Mouse (Mus musculus): Measurements from ENCODE around the gene Rin1. TPM values are rescaled to one million over a fixed set of nuclear protein-coding genes. Genes with fewer than 3 reads are reported as not detected.
A peak's percentile ranks its signal among the peaks of the same experiment; 100 is the strongest.

Gene Rin1
- polyA plus RNA-seq, 1 experiment from 2014 or later = 0.50 TPM

DNA sequence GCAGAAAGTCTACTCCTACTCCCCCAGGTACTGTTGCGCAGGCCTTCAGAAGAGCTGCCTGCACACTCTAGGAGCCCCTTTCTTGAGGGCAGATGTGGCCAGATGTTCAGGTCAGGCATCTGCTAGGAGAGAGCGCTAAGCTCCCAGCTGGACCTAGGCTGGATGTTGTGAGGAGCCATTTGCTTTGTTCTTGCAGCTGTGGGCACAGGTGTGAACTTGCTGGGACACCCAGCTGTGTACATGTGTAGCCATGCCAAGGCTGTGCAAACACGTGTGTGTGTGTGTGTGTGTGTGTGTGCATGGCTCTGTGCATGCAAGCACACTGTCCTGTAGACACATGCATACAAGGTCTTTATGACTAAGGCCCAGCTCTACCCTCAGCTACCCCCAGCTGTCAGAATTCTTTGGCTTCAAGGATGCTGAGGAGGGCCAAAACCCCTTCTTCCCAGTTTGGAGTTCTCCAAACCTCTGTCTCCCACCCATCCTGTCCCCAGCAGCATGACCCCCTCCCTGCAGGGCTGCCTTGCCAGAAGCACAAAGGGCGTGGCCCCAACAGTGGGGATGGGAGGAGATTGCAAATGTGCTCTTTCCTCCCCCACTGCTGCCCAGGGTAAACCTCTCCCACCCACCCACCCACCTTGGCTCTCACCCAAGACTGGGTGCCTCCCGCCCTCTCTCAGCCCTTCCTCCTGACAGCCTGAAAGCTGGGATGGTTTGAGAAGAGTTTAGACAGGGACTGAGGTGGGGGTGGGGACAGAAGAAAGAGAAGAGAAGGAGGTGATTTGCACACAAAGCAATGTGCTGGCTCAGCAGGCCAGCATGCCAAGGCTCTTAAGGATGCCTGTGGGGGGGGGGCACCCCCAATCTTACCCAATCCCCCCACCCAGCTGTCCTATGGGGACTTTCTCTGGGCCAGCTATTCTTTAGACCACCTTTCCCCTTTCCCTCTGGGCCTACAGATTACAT is 10.4 kb downstream of the Rin1 start:
- no peaks in the 10 kb centered on the region for H3K9me3 ChIP-seq (replicated peaks)
- H3K4me3 ChIP-seq = no peak overlapping the region
- 41% methylated on average over 5 of the region's 5 CpGs for WGBS (ENCODE audit: insufficient replicate concordance)
- H3K27ac ChIP-seq = peak overlapping the region; percentile 11; the same call in 1 of the 2 replicates
- no peak overlapping the region for H3K4me2 ChIP-seq
- no peaks in the 10 kb centered on the region for H3K36me3 ChIP-seq
- H3K9ac ChIP-seq = no peak overlapping the region
- peaks cover 63% of the 10 kb centered on the region for H3K4me1 ChIP-seq
- ATAC-seq = no peak
- H3K27me3 ChIP-seq (replicated peaks) = peaks cover 26% of the 10 kb centered on the region

DNA sequence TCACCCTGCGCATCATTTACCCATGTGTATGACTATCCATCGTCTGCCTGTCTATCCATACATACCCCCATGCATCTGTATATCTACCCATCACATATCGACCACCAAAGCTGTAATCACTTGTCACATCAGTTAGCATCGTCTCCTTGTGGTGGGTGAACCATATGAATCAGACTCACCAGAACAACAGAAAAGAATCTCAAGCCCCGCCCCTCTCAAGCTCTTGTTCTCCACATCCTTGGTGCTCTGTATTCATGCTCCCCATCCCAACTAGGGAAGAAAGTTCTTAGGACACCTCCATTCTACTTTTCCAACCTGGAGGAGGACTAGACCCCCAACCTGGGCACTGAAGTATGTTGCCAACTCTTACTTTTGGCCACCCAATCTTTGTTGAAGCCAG is 11.8 kb downstream of the Rin1 start:
- no peak overlapping the region for H3K4me3 ChIP-seq
- peaks cover 25% of the 10 kb centered on the region for H3K27me3 ChIP-seq (replicated peaks)
- H3K4me1 ChIP-seq = peaks cover 58% of the 10 kb centered on the region
- 56% methylated on average over 5 of the region's 5 CpGs for WGBS (ENCODE audit: insufficient replicate concordance)
- no peaks in the 10 kb centered on the region for H3K9me3 ChIP-seq (replicated peaks)
- ATAC-seq = no peak
- no peak overlapping the region for H3K27ac ChIP-seq
- no peak overlapping the region for H3K4me2 ChIP-seq
- no peak overlapping the region for H3K9ac ChIP-seq
- no peaks in the 10 kb centered on the region for H3K36me3 ChIP-seq

DNA sequence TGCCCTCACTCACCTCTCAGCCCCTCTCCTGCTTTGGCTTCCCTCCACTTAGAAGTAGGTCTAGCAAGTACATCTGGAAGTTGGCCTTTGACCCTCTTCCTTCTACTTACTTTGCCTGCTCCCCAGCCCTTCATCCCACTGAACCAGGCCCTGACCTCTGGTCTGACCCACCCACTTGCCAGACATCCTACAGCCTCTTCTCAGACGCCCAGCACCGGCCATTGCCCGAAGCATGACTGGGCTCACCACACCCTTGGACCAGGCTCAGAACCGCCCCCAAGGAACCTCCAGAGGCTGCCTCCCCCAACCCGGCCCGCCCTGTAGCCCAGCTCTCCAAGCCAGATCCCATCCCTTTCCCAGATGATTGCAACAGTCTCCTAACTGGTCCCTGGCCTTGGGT is 12.2 kb downstream of the Rin1 start:
- 57% methylated on average over 6 of the region's 6 CpGs for WGBS (ENCODE audit: insufficient replicate concordance)
- Histone ChIP-seq H3K36me3 (no peaks in the 10 kb centered on the region), H3K9ac (no peak overlapping the region), H3K27me3 (replicated peaks) (peaks cover 30% of the 10 kb centered on the region), H3K4me1 (peaks cover 61% of the 10 kb centered on the region), H3K4me3 (no peak overlapping the region), H3K4me2 (no peak overlapping the region), H3K9me3 (replicated peaks) (no peaks in the 10 kb centered on the region), H3K27ac (no peak overlapping the region)
- ATAC-seq = no peak

DNA sequence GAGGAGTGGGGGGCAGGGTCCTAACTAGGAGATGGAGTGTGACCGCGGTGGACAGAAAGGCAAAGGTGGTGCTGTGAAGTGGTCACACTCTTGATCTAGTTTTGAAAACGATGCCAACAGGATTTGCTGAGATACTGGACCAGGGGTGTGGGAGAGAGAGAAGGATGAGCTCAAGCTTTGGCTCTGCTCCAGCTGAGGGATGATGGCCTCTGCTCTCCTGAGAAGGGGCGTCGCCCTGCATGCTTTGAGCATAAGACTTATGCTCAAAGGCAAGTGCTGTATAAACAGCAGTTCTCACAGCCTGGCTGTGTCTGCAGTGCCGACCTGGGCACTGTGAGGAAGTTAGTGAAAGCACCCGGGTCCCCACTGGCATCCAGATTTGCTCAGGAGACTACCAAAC is 14.8 kb downstream of the Rin1 start:
- no peak overlapping the region for H3K4me3 ChIP-seq
- no peak overlapping the region for H3K27ac ChIP-seq
- 61% methylated on average over 7 of the region's 7 CpGs for WGBS (ENCODE audit: insufficient replicate concordance)
- peaks cover 63% of the 10 kb centered on the region for H3K4me1 ChIP-seq
- no peaks in the 10 kb centered on the region for H3K36me3 ChIP-seq
- no peak for ATAC-seq
- no peak overlapping the region for H3K4me2 ChIP-seq
- H3K9me3 ChIP-seq (replicated peaks) = no peaks in the 10 kb centered on the region
- no peak overlapping the region for H3K9ac ChIP-seq
- H3K27me3 ChIP-seq (replicated peaks) = peaks cover 41% of the 10 kb centered on the region

DNA sequence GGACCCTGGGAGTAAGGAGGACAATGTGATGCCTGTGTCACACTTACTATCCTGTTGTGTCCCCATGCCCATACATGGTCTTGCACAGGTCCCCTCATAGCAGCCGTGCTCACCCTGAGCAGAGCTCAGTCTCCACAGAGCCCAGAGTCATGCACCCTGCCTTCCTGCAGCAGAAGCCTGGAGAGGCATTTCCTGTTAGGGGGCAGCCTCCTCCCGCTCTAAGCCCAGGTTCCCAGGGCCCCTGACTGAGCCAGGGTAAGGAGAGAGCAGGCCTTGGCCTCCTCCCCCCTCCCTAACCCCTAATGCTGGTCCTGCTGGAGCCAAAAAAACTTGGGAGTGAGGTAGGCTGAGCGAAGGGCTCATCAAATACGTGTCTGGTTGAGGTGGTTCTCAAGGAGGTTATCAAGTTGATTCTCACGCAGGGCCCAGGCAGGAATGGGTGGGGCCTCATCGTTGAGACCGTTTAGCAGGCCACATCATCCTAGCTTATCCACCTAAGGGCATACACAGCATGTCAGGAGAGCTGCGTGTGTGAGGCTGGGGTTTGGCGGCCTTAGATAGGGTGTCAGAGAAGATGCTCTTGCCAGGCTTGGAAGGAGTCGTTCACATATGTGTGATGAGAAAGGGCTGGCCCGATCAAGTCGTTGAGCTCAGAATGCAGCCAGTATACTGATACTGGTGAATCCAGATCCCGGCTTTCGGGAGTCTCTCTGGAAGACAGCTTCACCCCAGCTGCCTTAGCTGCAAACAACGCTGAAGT is 16.9 kb downstream of the Rin1 start:
- Histone ChIP-seq H3K36me3 (no peaks in the 10 kb centered on the region), H3K9me3 (replicated peaks) (no peaks in the 10 kb centered on the region), H3K27ac (peak overlapping the region; percentile 83), H3K27me3 (replicated peaks) (peaks cover 55% of the 10 kb centered on the region), H3K4me3 (peak overlapping the region; percentile 56), H3K9ac (peak overlapping the region; percentile 71), H3K4me2 (peak overlapping the region; percentile 92), H3K4me1 (peaks cover 70% of the 10 kb centered on the region)
- WGBS (ENCODE audit: insufficient replicate concordance) = 4% methylated on average over 15 of the region's 15 CpGs
- peak; percentile 85 for ATAC-seq

DNA sequence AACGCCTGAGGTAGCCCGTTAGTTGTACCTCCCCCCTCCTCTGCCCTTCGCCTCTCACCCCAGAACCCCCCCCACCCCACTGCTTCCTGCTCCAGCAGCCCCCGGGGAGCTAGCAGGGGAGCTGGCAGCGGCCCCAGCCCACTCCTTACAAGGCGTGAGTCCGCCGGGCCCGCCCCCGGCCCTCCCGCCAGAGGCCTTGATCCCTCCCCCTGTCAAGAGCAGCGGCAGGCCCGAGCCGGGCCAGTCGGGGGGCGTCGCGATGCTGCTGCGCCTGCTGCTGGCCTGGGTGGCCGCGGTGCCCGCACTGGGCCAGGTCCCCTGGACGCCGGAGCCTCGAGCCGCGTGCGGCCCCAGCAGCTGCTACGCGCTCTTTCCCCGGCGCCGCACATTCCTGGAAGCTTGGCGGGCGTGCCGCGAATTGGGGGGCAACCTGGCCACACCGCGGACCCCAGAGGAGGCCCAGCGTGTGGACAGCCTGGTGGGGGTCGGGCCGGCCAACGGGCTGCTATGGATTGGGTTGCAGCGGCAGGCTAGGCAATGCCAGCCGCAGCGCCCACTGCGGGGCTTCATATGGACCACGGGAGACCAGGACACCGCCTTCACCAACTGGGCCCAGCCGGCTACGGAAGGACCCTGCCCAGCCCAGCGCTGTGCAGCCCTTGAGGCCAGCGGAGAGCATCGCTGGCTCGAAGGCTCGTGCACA is 17.7 kb downstream of the Rin1 start, which contains the start of gene Cd248:
Gene Cd248 (plus strand): TSS at position 212 of the 703 bp plus-strand sequence.
- Histone ChIP-seq H3K9ac (peak within 1 kb of the TSS; percentile 71), H3K36me3 (no peaks in the 10 kb centered on the region), H3K9me3 (replicated peaks) (no peaks in the 10 kb centered on the region), H3K27me3 (replicated peaks) (peaks cover 48% of the 10 kb centered on the region), H3K4me2 (peak within 1 kb of the TSS; percentile 92), H3K4me3 (peak within 1 kb of the TSS; percentile 56), H3K4me1 (peaks cover 72% of the 10 kb centered on the region), H3K27ac (peak within 1 kb of the TSS; percentile 83)
- peak; percentile 17 for ATAC-seq
- 2% methylated on average over 56 of the region's 56 CpGs for WGBS (ENCODE audit: insufficient replicate concordance)

DNA sequence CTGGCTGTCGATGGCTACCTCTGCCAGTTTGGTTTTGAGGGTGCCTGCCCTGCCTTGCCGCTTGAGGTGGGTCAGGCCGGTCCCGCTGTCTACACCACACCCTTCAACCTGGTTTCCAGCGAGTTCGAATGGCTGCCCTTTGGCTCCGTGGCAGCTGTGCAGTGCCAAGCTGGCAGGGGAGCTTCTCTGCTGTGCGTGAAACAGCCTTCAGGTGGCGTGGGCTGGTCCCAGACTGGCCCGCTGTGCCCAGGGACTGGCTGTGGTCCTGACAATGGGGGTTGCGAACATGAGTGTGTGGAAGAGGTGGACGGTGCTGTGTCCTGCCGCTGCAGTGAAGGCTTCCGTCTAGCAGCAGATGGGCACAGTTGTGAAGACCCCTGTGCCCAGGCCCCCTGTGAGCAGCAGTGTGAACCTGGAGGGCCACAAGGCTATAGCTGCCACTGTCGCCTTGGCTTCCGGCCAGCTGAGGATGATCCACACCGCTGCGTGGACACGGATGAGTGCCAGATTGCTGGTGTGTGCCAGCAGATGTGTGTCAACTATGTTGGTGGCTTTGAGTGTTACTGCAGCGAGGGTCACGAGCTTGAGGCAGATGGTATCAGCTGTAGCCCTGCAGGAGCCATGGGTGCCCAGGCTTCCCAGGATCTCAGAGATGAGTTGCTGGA is 18.4 kb downstream of the Rin1 start:
- H3K4me3 ChIP-seq = peak overlapping the region; percentile 56
- no peak for ATAC-seq
- no peaks in the 10 kb centered on the region for H3K36me3 ChIP-seq
- WGBS (ENCODE audit: insufficient replicate concordance) = 45% methylated on average over 21 of the region's 21 CpGs
- no peaks in the 10 kb centered on the region for H3K9me3 ChIP-seq (replicated peaks)
- H3K9ac ChIP-seq = peak overlapping the region; percentile 71
- H3K27ac ChIP-seq = peak overlapping the region; percentile 83; the same call in 1 of the 2 replicates
- peaks cover 73% of the 10 kb centered on the region for H3K4me1 ChIP-seq
- H3K27me3 ChIP-seq (replicated peaks) = peaks cover 52% of the 10 kb centered on the region
- peak overlapping the region; percentile 92 for H3K4me2 ChIP-seq

DNA sequence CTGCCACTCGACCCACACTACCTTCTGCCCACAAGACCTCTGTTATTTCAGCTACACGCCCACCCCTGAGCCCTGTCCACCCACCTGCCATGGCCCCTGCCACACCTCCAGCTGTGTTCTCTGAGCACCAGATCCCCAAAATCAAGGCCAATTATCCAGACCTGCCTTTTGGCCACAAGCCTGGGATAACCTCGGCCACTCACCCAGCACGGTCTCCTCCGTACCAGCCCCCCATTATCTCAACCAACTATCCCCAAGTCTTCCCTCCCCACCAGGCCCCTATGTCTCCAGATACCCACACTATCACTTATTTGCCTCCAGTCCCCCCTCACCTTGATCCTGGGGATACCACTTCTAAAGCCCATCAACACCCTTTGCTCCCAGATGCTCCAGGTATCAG is 19.2 kb downstream of the Rin1 start:
- Histone ChIP-seq H3K27ac (no peak overlapping the region), H3K36me3 (no peaks in the 10 kb centered on the region), H3K9me3 (replicated peaks) (no peaks in the 10 kb centered on the region), H3K4me3 (no peak overlapping the region), H3K4me2 (peak overlapping the region; percentile 92), H3K9ac (no peak overlapping the region), H3K27me3 (replicated peaks) (peaks cover 60% of the 10 kb centered on the region), H3K4me1 (peaks cover 73% of the 10 kb centered on the region)
- no peak for ATAC-seq
- 63% methylated on average over 5 of the region's 5 CpGs for WGBS (ENCODE audit: insufficient replicate concordance)

DNA sequence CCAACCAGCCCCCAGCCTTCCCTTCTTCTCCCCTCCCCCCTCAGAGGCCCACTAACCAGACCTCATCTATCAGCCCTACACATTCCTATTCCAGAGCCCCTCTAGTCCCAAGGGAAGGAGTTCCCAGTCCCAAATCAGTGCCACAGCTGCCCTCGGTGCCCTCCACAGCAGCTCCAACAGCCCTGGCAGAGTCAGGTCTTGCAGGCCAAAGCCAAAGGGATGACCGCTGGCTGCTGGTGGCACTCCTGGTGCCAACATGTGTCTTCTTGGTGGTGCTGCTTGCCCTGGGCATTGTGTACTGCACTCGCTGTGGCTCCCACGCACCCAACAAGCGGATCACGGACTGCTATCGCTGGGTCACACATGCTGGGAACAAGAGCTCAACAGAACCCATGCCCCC is 19.7 kb downstream of the Rin1 start:
- Histone ChIP-seq H3K27ac (no peak overlapping the region), H3K4me1 (peaks cover 71% of the 10 kb centered on the region), H3K9me3 (replicated peaks) (no peaks in the 10 kb centered on the region), H3K9ac (no peak overlapping the region), H3K4me2 (peak overlapping the region; percentile 92), H3K36me3 (no peaks in the 10 kb centered on the region), H3K4me3 (0 out of 2 replicates have a peak overlapping the region, but pooled peaks have one; percentile 2), H3K27me3 (replicated peaks) (peaks cover 65% of the 10 kb centered on the region)
- ATAC-seq = no peak
- WGBS (ENCODE audit: insufficient replicate concordance) = 66% methylated on average over 7 of the region's 7 CpGs

DNA sequence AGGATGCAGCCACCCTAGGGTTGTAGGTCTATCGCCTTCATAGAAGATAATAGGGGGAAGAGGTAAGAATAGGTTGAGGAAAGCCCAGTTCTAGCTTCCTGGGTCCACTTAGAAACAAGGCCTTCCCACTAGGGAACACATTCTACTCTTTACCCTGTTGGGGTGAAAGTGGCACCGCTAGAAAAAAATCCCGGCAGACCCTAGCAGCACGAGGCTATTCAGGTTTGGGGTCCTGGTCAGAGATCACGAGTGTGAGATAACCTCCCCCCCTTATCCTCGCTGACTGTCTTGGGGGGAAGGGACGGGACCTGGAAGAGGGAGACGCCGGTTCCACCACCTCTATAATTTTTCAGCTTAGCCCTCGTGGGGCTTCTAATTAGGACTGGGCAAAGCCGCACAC is 20.8 kb downstream of the Rin1 start:
- no peaks in the 10 kb centered on the region for H3K9me3 ChIP-seq (replicated peaks)
- peak overlapping the region; percentile 92 for H3K4me2 ChIP-seq
- 14% methylated on average over 11 of the region's 11 CpGs for WGBS (ENCODE audit: insufficient replicate concordance)
- ATAC-seq = no peak
- peak overlapping the region; percentile 64 for H3K27ac ChIP-seq
- peaks cover 76% of the 10 kb centered on the region for H3K27me3 ChIP-seq (replicated peaks)
- peaks cover 64% of the 10 kb centered on the region for H3K4me1 ChIP-seq
- no peak overlapping the region for H3K9ac ChIP-seq
- no peaks in the 10 kb centered on the region for H3K36me3 ChIP-seq
- H3K4me3 ChIP-seq = peak overlapping the region; percentile 57

All from liver, embryonic 12.5 days (tissue).